Mouse (Mus musculus) intestine, embryonic 16.5 days (tissue): ENCODE results near the gene Kcnk7. TPM values are rescaled to one million over a fixed set of nuclear protein-coding genes. Genes with fewer than 3 reads are reported as not detected.

Experiments used
- ATAC-seq: fragments of 200-750 bp; cut with Nextera tagmentation; 2 replicates; pipeline ENCODE4 v1.8.0; 2017; ENCODE audit warnings: moderate TSS enrichment, moderate library complexity
- H3K27ac ChIP-seq: fragments of 300-500 bp; sonication (generic); 2 replicates; pipeline ENCODE4 v1.5.1; 2014; ENCODE audit warnings: mild to moderate bottlenecking, low read length
- H3K27me3 ChIP-seq: fragments of 300-500 bp; sonication (generic); replicated peaks from 2 replicates; pipeline ENCODE4 v1.6.1; 2014; ENCODE audit warnings: low read length, control low read depth, mixed read lengths; ENCODE audit not compliant: control insufficient read depth, insufficient read depth
- H3K36me3 ChIP-seq: fragments of 300-500 bp; sonication (generic); 2 replicates; pipeline ENCODE4 v1.6.1; 2014; ENCODE audit warnings: low read length, control low read depth; ENCODE audit not compliant: control insufficient read depth, insufficient read depth
- H3K4me1 ChIP-seq: fragments of 300-500 bp; sonication (generic); 2 replicates; pipeline ENCODE4 v1.6.1; 2014; ENCODE audit warnings: low read length, control low read depth, mixed read lengths; ENCODE audit not compliant: control insufficient read depth, insufficient read depth
- H3K4me2 ChIP-seq: fragments of 300-500 bp; sonication (generic); 2 replicates; pipeline ENCODE4 v1.6.1; 2014; ENCODE audit warnings: low read depth, low read length, control low read depth
- H3K4me3 ChIP-seq: fragments of 300-500 bp; sonication (generic); 2 replicates; pipeline ENCODE4 v1.5.1; 2014; ENCODE audit warnings: mild to moderate bottlenecking, low read length
- H3K9ac ChIP-seq: fragments of 300-500 bp; sonication (generic); 2 replicates; pipeline ENCODE4 v1.6.1; 2014; ENCODE audit warnings: low read depth, low read length
- H3K9me3 ChIP-seq: fragments of 300-500 bp; sonication (generic); 2 replicates; pipeline ENCODE4 v1.6.1; 2016; ENCODE audit warnings: low read length, control low read depth; ENCODE audit not compliant: control insufficient read depth
- WGBS: fragments of 180-500 bp; shearing (Covaris S2); extraction: QIAGEN DNeasy Blood & Tissue Kit; methylation state at CpG from one replicate; pipeline ENCODE4 v1.1.7; 2014; 5-methylcytosine and 5-hydroxymethylcytosine counted together
- polyA plus RNA-seq: library from polyadenylated mRNA; unstranded; fragments of >200 nt; fragmentation: Nextera tagmentation; extraction: Ambion mirVana; gene quantifications from 2 replicates; pipeline ENCODE4 v1.2.1, GENCODE M21; 2015

Gene Kcnk7
- 0.13 and 0.34 TPM in 2 replicates for polyA plus RNA-seq

- H3K36me3 ChIP-seq, result peaks cover 30% of the 10 kb centered on the region; the same call in 1 of the 2 replicates
- ATAC-seq, result peak; percentile 8; the same call in 1 of the 2 replicates
- no peaks in the 10 kb centered on the region for H3K27me3 ChIP-seq
- peak within 1 kb of the TSS; percentile 84 for H3K27ac ChIP-seq
- WGBS, result 66% methylated on average over 17 of the region's 17 CpGs
- H3K9ac ChIP-seq, result peak within 1 kb of the TSS; percentile 48
- H3K4me2 ChIP-seq, result 0 out of 2 replicates have a peak within 1 kb of the TSS, but pooled peaks have one; percentile 2
- H3K4me3 ChIP-seq, result no peak within 1 kb of the TSS
- no peaks in the 10 kb centered on the region for H3K9me3 ChIP-seq
- peaks cover 21% of the 10 kb centered on the region for H3K4me1 ChIP-seq
These were observed at the start of gene Kcnk7 for GRCm38 (mm10) chr19:5704163-5704800. Gene Kcnk7, plus strand, starts transcription at chr19:5704367.

GRCm38 (mm10) chr19:5654720-5655298 lies 49.4 kb upstream of the Kcnk7 start:
- H3K36me3 ChIP-seq, result peaks cover 6% of the 10 kb centered on the region; the same call in 1 of the 2 replicates
- no peaks in the 10 kb centered on the region for H3K27me3 ChIP-seq
- WGBS, result 23% methylated on average over 43 of the region's 43 CpGs
- H3K4me3 ChIP-seq, result peak overlapping the region; percentile 44
- H3K9me3 ChIP-seq, result no peaks in the 10 kb centered on the region
- peaks cover 10% of the 10 kb centered on the region for H3K4me1 ChIP-seq
- H3K27ac ChIP-seq, result no peak overlapping the region
- peak overlapping the region; percentile 54 for H3K9ac ChIP-seq
- peak; percentile 9; the same call in 1 of the 2 replicates for ATAC-seq
- H3K4me2 ChIP-seq, result peak overlapping the region; percentile 68

- Histone ChIP-seq H3K9ac (peak overlapping the region; percentile 30; the same call in 1 of the 2 replicates), H3K27me3 (no peaks in the 10 kb centered on the region), H3K4me3 (peak overlapping the region; percentile 23), H3K27ac (peak overlapping the region; percentile 43; the same call in 1 of the 2 replicates), H3K36me3 (peaks cover 8% of the 10 kb centered on the region), H3K4me1 (peaks cover 26% of the 10 kb centered on the region), H3K4me2 (peak overlapping the region; percentile 76), H3K9me3 (no peaks in the 10 kb centered on the region)
- 75% methylated on average over 16 of the region's 16 CpGs for WGBS
- ATAC-seq, result no peak
These were observed 43.0 kb upstream of the Kcnk7 start for GRCm38 (mm10) chr19:5660942-5661751.

- no peak for ATAC-seq
- Histone ChIP-seq H3K4me3 (peak overlapping the region; percentile 62), H3K9ac (peak overlapping the region; percentile 76; the same call in 1 of the 2 replicates), H3K27me3 (no peaks in the 10 kb centered on the region), H3K4me2 (peak overlapping the region; percentile 76), H3K36me3 (peaks cover 16% of the 10 kb centered on the region), H3K9me3 (no peaks in the 10 kb centered on the region), H3K27ac (no peak overlapping the region; the same call in 1 of the 2 replicates), H3K4me1 (peaks cover 26% of the 10 kb centered on the region)
- 68% methylated on average over 8 of the region's 8 CpGs for WGBS
These were observed 41.9 kb upstream of the Kcnk7 start for GRCm38 (mm10) chr19:5662310-5662709.

- H3K36me3 ChIP-seq, result peaks cover 16% of the 10 kb centered on the region
- peaks cover 26% of the 10 kb centered on the region for H3K4me1 ChIP-seq
- H3K9me3 ChIP-seq, result no peaks in the 10 kb centered on the region
- peak within 1 kb of the TSS; percentile 93 for H3K27ac ChIP-seq
- no peaks in the 10 kb centered on the region for H3K27me3 ChIP-seq
- peak; percentile 97 for ATAC-seq
- H3K4me2 ChIP-seq, result peak within 1 kb of the TSS; percentile 76
- H3K9ac ChIP-seq, result peak within 1 kb of the TSS; percentile 76
- peak within 1 kb of the TSS; percentile 62 for H3K4me3 ChIP-seq
- 2% methylated on average over 32 of the region's 32 CpGs for WGBS
These were observed 40.9 kb upstream of the Kcnk7 start, which contains the start of gene Sipa1 for GRCm38 (mm10) chr19:5662981-5663913. Gene Sipa1, minus strand, starts transcription at chr19:5663707.

GRCm38 (mm10) chr19:5664669-5665257 lies 39.4 kb upstream of the Kcnk7 start:
- no peak for ATAC-seq

GRCm38 (mm10) chr19:5665465-5665864 lies 38.7 kb upstream of the Kcnk7 start:
- Histone ChIP-seq H3K36me3 (peaks cover 13% of the 10 kb centered on the region), H3K4me3 (no peak overlapping the region), H3K27ac (no peak overlapping the region), H3K27me3 (no peaks in the 10 kb centered on the region), H3K4me2 (no peak overlapping the region), H3K9me3 (no peaks in the 10 kb centered on the region), H3K9ac (no peak overlapping the region), H3K4me1 (peaks cover 26% of the 10 kb centered on the region)
- peak; percentile 25; the same call in 1 of the 2 replicates for ATAC-seq
- WGBS, result 78% methylated on average over 15 of the region's 15 CpGs

More at GRCm38 (mm10) chr19:5664669-5665257, 39.4 kb upstream of the Kcnk7 start:
- 92% methylated on average over 10 of the region's 10 CpGs for WGBS
- H3K4me2 ChIP-seq, result no peak overlapping the region
- peaks cover 13% of the 10 kb centered on the region for H3K36me3 ChIP-seq
- no peaks in the 10 kb centered on the region for H3K9me3 ChIP-seq
- no peak overlapping the region for H3K4me3 ChIP-seq
- H3K9ac ChIP-seq, result no peak overlapping the region
- no peaks in the 10 kb centered on the region for H3K27me3 ChIP-seq
- H3K4me1 ChIP-seq, result peaks cover 26% of the 10 kb centered on the region
- no peak overlapping the region for H3K27ac ChIP-seq

- no peak for ATAC-seq
- H3K27ac ChIP-seq, result no peak overlapping the region
- no peak overlapping the region for H3K4me2 ChIP-seq
- H3K27me3 ChIP-seq, result no peaks in the 10 kb centered on the region
- no peaks in the 10 kb centered on the region for H3K9me3 ChIP-seq
- H3K4me1 ChIP-seq, result peaks cover 19% of the 10 kb centered on the region
- H3K9ac ChIP-seq, result no peak overlapping the region
- no peak overlapping the region for H3K4me3 ChIP-seq
- WGBS, result 92% methylated on average over 18 of the region's 18 CpGs
- H3K36me3 ChIP-seq, result peaks cover 19% of the 10 kb centered on the region
These were observed 37.8 kb upstream of the Kcnk7 start for GRCm38 (mm10) chr19:5666386-5666785.
